Mouse (Mus musculus): ENCODE data around the gene Wnk4. TPM values are rescaled to one million over a fixed set of nuclear protein-coding genes. Genes with fewer than 3 reads are reported as not detected.

The Wnk4 gene
- total RNA-seq, 2 experiments from 2014 or later: 4.5 to 8.0 TPM

DNA sequence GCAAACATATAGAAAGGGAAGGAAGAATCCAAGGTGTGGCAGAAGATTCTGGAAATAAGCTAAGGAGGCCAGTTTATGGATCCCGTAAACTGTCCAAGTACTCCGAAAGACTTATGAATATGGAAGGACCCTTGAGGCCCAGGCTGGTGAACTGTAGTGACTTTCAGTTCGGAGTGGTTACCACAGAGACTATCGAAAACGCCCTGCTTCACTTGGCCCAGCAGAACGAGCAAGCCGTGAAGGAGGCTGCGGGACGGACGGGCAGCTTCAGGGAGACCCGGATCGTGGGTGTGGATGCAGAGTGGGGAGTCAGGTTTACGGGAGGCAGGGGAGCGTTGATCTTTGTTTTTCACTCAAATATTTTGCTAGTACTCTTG lies 18.8 kb downstream of the Wnk4 start:
- intact Hi-C loops (cut with DNase I): loop anchor here (2.0 kb wide), 1 partner anchor 26 kb away; the partner anchor contains the start of gene Vps25
- DNase-seq (ENCODE audit: extremely low spot score in 1 of 2, low spot score in 2 of 2): no peak
- Histone ChIP-seq H3K27ac (no peak overlapping the region), H3K4me3 (peak overlapping the region; percentile 84)
- TF ChIP-seq CTCF (IDR thresholded peaks at IDR 0.05): no peak

DNA sequence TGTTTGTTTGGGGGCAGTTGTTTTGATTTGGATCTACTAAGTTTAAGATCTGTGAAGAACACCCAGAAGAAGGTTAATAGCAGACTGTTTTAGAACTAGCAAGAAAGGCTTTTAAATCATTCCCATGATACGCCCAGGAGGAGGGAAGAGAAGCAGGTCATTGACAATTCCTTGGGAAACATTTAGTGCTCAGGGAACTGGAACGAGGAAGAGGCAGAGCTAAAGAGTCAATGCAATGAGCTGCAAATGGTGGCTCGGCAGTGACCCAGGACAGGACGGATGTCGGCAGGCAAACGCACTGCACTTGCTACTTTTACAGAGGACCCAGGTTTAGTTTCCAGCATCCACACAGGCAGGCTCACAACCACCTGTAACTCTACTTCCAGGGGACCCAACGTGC lies 20.5 kb downstream of the Wnk4 start:
- intact Hi-C loops (cut with DNase I): no loop called here
- Histone ChIP-seq H3K27ac (no peak overlapping the region), H3K4me3 (no peak overlapping the region)
- no peak for TF ChIP-seq CTCF (IDR thresholded peaks at IDR 0.05)
- no peak for DNase-seq (ENCODE audit: extremely low spot score in 1 of 2, low spot score in 2 of 2)

DNA sequence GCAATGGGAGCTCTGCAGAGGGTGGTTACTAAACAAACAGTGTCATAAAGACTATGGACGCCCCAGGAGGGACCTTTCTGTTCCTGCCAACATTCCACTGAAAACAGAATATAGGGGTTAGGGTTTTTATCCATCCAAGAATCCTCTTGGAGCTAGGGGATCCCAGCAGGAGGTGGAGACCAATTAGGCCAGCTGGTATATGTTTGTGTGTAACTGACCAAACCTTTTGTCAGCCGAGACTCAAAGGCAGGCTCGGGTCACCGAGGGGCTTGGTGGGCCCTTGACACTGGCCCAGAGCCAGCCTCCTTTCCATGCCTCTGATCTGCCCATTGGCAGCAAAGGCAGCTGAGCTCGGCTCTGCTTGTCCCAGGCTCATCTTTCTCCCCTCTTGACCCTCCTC lies 22.5 kb downstream of the Wnk4 start:
- H3K4me3 ChIP-seq: no peak overlapping the region
- intact Hi-C loops (cut with DNase I): no loop called here
- H3K27ac ChIP-seq: no peak overlapping the region
- no peak for DNase-seq (ENCODE audit: extremely low spot score in 1 of 2, low spot score in 2 of 2)
- no peak for TF ChIP-seq CTCF (IDR thresholded peaks at IDR 0.05)

DNA sequence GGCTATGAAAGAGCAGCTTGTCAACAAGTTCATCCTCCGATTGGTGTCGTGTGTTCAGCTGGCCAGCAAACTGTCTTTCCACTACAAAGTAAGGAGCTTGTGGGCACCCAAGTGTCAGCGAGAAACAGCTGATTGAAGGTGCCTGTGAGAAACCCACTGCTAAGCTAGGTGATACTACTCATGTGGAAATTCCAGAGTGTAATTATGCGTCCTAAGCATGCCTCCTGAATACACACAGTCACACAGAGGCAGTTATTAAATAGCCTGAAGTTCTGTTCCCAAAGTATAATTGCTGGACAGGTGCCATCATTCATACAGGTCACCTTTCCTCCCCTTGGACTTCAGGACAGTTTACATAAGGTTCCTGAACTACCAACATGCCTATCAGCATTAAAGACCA lies 23.4 kb downstream of the Wnk4 start:
- Histone ChIP-seq H3K27ac (no peak overlapping the region), H3K4me3 (no peak overlapping the region)
- no peak for DNase-seq (ENCODE audit: extremely low spot score in 1 of 2, low spot score in 2 of 2)
- intact Hi-C loops (cut with DNase I): no loop called here
- no peak for TF ChIP-seq CTCF (IDR thresholded peaks at IDR 0.05)

DNA sequence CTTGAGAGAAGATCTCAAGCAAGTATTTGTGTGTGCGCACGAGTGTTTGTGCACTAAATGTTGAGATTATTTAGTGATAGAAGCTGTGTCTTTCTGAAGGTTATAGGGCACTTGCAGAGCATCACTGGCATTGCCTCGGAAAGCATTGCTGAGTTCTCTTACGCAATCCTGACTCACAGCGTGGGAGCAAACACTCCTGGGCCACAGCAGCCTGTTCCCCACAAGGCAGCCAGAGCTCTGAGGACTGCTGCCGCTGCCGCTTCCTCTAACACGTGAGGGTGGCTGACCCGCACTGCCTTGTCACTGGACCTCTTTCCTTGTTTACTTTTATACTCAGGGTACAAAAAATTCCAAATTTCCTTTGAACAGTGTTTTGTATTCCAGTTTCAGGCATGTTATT lies 26.9 kb downstream of the Wnk4 start:
- no peak overlapping the region for H3K4me3 ChIP-seq
- no peak for DNase-seq (ENCODE audit: extremely low spot score in 1 of 2, low spot score in 2 of 2)
- TF ChIP-seq CTCF (IDR thresholded peaks at IDR 0.05): no peak
- intact Hi-C loops (cut with DNase I): no loop called here
- no peak overlapping the region for H3K27ac ChIP-seq

DNA sequence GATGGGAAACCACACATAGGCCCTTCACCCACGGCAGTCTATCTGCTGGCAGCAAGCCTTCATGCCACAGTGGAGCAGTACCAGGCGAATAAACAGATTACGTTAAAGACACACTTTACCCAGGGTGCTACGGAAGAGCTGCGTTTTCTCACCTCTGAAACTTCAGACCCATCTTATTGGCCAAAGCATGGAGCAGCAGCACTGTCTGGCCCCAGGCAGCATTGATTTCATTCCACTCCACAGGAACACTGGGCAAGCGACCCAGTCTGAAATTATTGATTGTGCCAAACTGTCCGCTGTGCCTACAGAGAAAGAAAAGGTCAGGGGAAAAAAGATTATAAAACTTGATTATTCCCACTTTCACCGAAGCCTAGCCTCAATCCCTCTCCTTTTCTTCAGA lies 30.9 kb downstream of the Wnk4 start:
- TF ChIP-seq CTCF (IDR thresholded peaks at IDR 0.05): no peak
- DNase-seq (ENCODE audit: extremely low spot score in 1 of 2, low spot score in 2 of 2): no peak
- no peak overlapping the region for H3K27ac ChIP-seq
- H3K4me3 ChIP-seq: no peak overlapping the region
- intact Hi-C loops (cut with DNase I): no loop called here

DNA sequence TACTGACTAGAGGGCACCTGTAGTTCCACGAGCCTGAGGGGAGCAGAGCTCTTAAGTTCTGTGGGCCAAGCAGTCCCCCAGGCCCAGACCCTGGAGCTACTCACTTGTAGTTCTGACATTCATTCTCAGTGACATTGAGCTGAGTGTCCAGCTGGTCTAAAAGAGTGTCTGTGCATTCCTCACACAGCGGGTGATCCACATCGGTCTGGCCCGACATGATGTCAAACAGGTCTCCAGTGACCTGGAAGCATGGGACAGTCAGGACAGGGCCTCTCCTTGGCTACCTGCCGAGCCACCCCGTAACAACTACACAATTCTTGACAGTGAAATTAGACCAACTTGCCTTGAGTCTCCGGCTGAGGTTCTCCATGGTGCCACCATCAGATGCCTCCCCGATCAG lies 34.8 kb downstream of the Wnk4 start:
- no peak overlapping the region for H3K27ac ChIP-seq
- H3K4me3 ChIP-seq: no peak overlapping the region
- TF ChIP-seq CTCF (IDR thresholded peaks at IDR 0.05): no peak
- no peak for DNase-seq (ENCODE audit: extremely low spot score in 1 of 2, low spot score in 2 of 2)
- intact Hi-C loops (cut with DNase I): no loop called here

DNA sequence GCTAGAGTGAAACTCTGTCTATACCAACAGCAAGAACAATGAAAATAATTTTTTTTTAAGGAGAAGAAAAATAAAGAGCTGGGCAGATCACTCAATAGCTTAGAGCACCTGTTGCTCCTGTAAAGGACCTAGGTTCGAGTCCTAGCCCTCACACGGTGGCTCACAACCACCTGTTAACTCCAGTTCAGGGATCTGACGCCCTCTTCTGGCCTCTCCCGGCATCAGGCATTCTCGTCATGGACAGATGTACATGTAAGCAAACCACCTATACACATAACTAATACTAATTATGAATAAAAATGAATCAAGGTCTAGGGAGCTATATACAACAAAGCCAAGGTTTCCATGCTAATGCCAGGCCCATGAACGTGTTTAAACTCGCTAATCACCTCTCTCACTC lies 40.5 kb downstream of the Wnk4 start:
- Histone ChIP-seq H3K4me3 (peak overlapping the region; percentile 90), H3K27ac (no peak overlapping the region)
- no peak for DNase-seq (ENCODE audit: extremely low spot score in 1 of 2, low spot score in 2 of 2)
- no peak; the same call in 1 of the 2 replicates for TF ChIP-seq CTCF (IDR thresholded peaks at IDR 0.05)
- intact Hi-C loops (cut with DNase I): no loop called here

DNA sequence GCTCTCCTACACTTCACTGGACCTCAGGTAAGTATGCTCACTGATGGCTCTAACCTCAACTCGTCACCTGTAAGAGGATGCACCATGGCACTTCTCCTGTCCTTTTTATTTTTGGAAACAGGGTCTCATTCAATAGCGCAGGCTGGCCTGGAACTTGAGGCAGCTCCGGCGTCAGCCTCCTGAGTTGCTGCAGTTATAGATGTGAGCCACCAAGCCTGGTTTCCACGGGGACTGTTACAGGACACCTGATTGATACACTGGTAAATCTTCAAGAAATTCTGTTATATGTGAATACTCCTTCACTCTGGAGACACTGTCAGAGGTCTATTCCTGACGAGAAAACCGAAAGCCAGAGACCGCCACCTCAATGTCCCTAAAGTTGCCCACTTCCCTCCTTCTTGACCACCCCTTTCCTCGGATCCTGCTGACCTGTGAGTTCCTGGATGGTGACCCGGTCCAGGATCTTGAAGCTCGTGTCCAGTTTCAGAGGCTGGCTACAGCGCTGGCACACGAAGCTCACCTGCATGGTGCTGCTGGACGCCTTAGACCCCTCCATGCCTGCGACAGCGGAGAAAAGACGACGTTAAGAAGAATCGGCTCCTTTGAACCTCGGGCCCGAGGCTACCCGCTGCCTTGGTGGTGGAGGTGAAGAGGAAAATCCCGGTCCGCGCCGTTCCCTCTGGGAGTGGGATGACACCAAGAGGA lies 41.1 kb downstream of the Wnk4 start:
- Histone ChIP-seq H3K4me3 (peak overlapping the region; percentile 90), H3K27ac (peak overlapping the region; percentile 85)
- no peak for DNase-seq (ENCODE audit: extremely low spot score in 1 of 2, low spot score in 2 of 2)
- intact Hi-C loops (cut with DNase I): loop anchor here (1.0 kb wide), 2 partner anchors 48 to 90 kb away; partner anchors contain the start of gene Vps25
- no peak for TF ChIP-seq CTCF (IDR thresholded peaks at IDR 0.05)

DNA sequence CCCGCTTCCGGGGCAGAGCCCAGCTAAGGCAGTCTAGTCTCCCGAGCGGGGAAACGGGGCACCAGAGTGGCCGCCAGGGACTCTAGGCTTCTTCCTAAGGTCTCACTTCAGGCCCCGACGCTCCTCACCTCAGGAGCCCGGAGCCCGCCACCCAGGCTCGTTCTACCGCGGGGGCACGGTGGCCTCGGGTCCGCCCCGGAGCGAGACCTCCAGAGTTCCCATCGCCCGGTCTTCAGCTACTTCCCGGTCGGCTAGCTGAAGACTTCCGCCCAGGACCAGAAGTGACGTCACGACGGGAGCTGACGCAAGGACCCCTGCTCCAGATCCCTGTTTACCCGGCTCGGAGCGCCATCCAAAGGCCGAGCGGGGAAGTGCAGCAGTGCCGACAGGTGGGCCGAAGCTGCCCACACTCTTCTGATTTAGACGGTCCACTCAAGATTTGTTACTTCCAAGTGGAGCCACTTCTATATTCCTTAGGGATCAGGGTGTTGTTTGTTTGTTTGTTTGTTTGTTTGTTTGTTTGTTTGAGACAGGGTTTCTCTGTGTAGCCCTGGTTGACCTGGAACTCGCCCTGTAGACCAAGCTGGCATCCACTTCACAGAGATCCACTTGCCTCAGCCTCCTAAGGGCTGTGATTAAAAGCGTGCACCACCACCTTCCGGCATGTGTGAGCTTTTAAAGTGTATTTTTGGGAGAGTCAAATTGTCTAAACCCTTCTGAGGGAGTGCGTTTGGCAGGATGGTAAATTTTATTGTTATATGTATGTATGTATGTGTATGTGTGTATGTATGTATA lies 41.8 kb downstream of the Wnk4 start, which contains the start of gene Becn1:
Gene Becn1, minus strand, starts transcription at position 283 of the 795 bp plus-strand sequence.
- H3K27ac ChIP-seq: peak within 1 kb of the TSS; percentile 85
- TF ChIP-seq CTCF (IDR thresholded peaks at IDR 0.05): peak; percentile 98
- DNase-seq (ENCODE audit: extremely low spot score in 1 of 2, low spot score in 2 of 2): peak; percentile 94 to 98
- H3K4me3 ChIP-seq: peak within 1 kb of the TSS; percentile 90
- intact Hi-C loops (cut with DNase I): loop anchor here (1.0 kb wide), 2 partner anchors 49 to 91 kb away; partner anchors contain the start of gene Vps25

DNA sequence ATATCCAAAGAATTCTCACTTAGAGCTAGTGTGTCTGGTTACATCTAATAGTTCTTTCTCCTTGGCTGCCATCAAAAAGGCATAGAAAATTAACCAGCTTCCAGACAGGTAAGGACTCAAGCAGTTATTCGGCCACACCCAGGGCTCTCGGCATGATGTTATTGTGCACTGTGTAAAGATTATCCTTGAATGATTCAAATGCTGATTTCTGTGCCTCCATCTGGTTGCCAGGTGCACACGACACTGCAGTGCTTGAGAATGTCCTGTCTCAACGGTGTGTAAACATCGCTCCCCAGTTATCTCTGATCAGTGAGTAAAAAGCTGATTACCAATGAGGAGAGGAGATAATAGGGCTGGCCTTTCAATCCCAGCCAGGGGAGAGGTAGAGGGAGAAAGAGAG lies 47.4 kb downstream of the Wnk4 start:
- intact Hi-C loops (cut with DNase I): no loop called here
- Histone ChIP-seq H3K4me3 (no peak overlapping the region), H3K27ac (no peak overlapping the region)
- DNase-seq (ENCODE audit: extremely low spot score in 1 of 2, low spot score in 2 of 2): no peak
- no peak for TF ChIP-seq CTCF (IDR thresholded peaks at IDR 0.05)

DNA sequence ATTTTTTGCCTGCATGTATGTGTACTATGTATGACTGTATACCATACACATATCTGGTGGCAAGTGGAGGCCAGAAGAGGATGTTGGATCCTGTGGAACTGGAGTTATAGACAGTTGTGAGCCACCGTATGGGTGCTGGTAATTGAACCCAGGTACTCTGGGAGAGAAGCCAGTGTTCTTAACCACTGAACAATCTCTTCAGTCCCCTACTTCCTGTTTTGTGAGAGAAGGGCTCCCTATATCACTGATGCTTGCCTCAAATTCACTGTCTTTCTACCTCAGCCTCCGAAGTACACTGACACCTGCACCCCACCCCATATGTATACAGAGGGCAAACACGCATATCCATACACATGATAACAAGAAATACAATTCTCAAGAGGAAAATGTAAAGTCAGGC lies 50.7 kb downstream of the Wnk4 start:
- intact Hi-C loops (cut with DNase I): no loop called here
- H3K4me3 ChIP-seq: no peak overlapping the region
- no peak for TF ChIP-seq CTCF (IDR thresholded peaks at IDR 0.05)
- DNase-seq (ENCODE audit: extremely low spot score in 1 of 2, low spot score in 2 of 2): no peak
- no peak overlapping the region for H3K27ac ChIP-seq
